Mouse (Mus musculus): ENCODE results near the gene Scarf2. TPM values are rescaled to one million over a fixed set of nuclear protein-coding genes. Genes with fewer than 3 reads are reported as not detected.

Gene Scarf2
- polyA plus RNA-seq, 1 experiment: 0.86 TPM

GRCm38 (mm10) chr16:17804982-17805381 is 7.9 kb downstream of the Scarf2 start:
- Histone ChIP-seq H3K4me3 (ENCODE audit: insufficient read depth, low read length) (0 out of 2 replicates have a peak overlapping the region, but pooled peaks have one; percentile 9), H3K4me1 (ENCODE audit: control insufficient read depth, insufficient read depth, low read length) (peaks cover 7% of the 10 kb centered on the region), H3K27ac (ENCODE audit: insufficient read depth, low read depth, low read length) (no peak overlapping the region)
- no peak for TF ChIP-seq CTCF (IDR thresholded peaks at IDR 0.05; ENCODE audit: low read depth, low read length)
- no peak for TF ChIP-seq POLR2A (IDR thresholded peaks at IDR 0.05; ENCODE audit: borderline replicate concordance, low read depth, low read length)

GRCm38 (mm10) chr16:17806581-17807191 is 9.6 kb downstream of the Scarf2 start:
- TF ChIP-seq CTCF (IDR thresholded peaks at IDR 0.05; ENCODE audit: low read depth, low read length) (no peak), POLR2A (IDR thresholded peaks at IDR 0.05; ENCODE audit: borderline replicate concordance, low read depth, low read length) (no peak)

GRCm38 (mm10) chr16:17807192-17808009 is 10.3 kb downstream of the Scarf2 start:
- Histone ChIP-seq H3K27ac (ENCODE audit: insufficient read depth, low read depth, low read length) (no peak overlapping the region), H3K4me1 (ENCODE audit: control insufficient read depth, insufficient read depth, low read length) (peaks cover 7% of the 10 kb centered on the region), H3K4me3 (ENCODE audit: insufficient read depth, low read length) (peak overlapping the region; percentile 57)
- TF ChIP-seq POLR2A (IDR thresholded peaks at IDR 0.05; ENCODE audit: borderline replicate concordance, low read depth, low read length): no peak
- no peak for TF ChIP-seq CTCF (IDR thresholded peaks at IDR 0.05; ENCODE audit: low read depth, low read length)

More at GRCm38 (mm10) chr16:17806581-17807191, 9.6 kb downstream of the Scarf2 start:
- no peak overlapping the region for H3K27ac ChIP-seq (ENCODE audit: insufficient read depth, low read depth, low read length)
- peak overlapping the region; percentile 57 for H3K4me3 ChIP-seq (ENCODE audit: insufficient read depth, low read length)
- peaks cover 7% of the 10 kb centered on the region for H3K4me1 ChIP-seq (ENCODE audit: control insufficient read depth, insufficient read depth, low read length)

GRCm38 (mm10) chr16:17809125-17809524 is 12.0 kb downstream of the Scarf2 start:
- Histone ChIP-seq H3K4me3 (ENCODE audit: insufficient read depth, low read length) (no peak overlapping the region), H3K27ac (ENCODE audit: insufficient read depth, low read depth, low read length) (no peak overlapping the region), H3K4me1 (ENCODE audit: control insufficient read depth, insufficient read depth, low read length) (peaks cover 3% of the 10 kb centered on the region)
- no peak for TF ChIP-seq POLR2A (IDR thresholded peaks at IDR 0.05; ENCODE audit: borderline replicate concordance, low read depth, low read length)
- no peak for TF ChIP-seq CTCF (IDR thresholded peaks at IDR 0.05; ENCODE audit: low read depth, low read length)

GRCm38 (mm10) chr16:17809711-17810110 is 12.6 kb downstream of the Scarf2 start:
- Histone ChIP-seq H3K27ac (ENCODE audit: insufficient read depth, low read depth, low read length) (no peak overlapping the region), H3K4me1 (ENCODE audit: control insufficient read depth, insufficient read depth, low read length) (peaks cover 3% of the 10 kb centered on the region), H3K4me3 (ENCODE audit: insufficient read depth, low read length) (no peak overlapping the region)
- TF ChIP-seq POLR2A (IDR thresholded peaks at IDR 0.05; ENCODE audit: borderline replicate concordance, low read depth, low read length) (no peak), CTCF (IDR thresholded peaks at IDR 0.05; ENCODE audit: low read depth, low read length) (no peak)

- Histone ChIP-seq H3K27ac (ENCODE audit: insufficient read depth, low read depth, low read length) (no peak overlapping the region), H3K4me3 (ENCODE audit: insufficient read depth, low read length) (no peak overlapping the region), H3K4me1 (ENCODE audit: control insufficient read depth, insufficient read depth, low read length) (no peaks in the 10 kb centered on the region)
- peak; percentile 10; the same call in 1 of the 2 replicates for TF ChIP-seq CTCF (IDR thresholded peaks at IDR 0.05; ENCODE audit: low read depth, low read length)
- no peak for TF ChIP-seq POLR2A (IDR thresholded peaks at IDR 0.05; ENCODE audit: borderline replicate concordance, low read depth, low read length)
Observed at GRCm38 (mm10) chr16:17812120-17812519, 15.0 kb downstream of the Scarf2 start.

- no peaks in the 10 kb centered on the region for H3K4me1 ChIP-seq (ENCODE audit: control insufficient read depth, insufficient read depth, low read length)
- no peak overlapping the region for H3K27ac ChIP-seq (ENCODE audit: insufficient read depth, low read depth, low read length)
- H3K4me3 ChIP-seq (ENCODE audit: insufficient read depth, low read length): no peak overlapping the region
- no peak for TF ChIP-seq POLR2A (IDR thresholded peaks at IDR 0.05; ENCODE audit: borderline replicate concordance, low read depth, low read length)
- TF ChIP-seq CTCF (IDR thresholded peaks at IDR 0.05; ENCODE audit: low read depth, low read length): no peak
Observed at GRCm38 (mm10) chr16:17813173-17813572, 16.1 kb downstream of the Scarf2 start.

- H3K4me3 ChIP-seq (ENCODE audit: insufficient read depth, low read length): peak overlapping the region; percentile 57
- H3K27ac ChIP-seq (ENCODE audit: insufficient read depth, low read depth, low read length): no peak overlapping the region
- peak; percentile 83 for TF ChIP-seq CTCF (IDR thresholded peaks at IDR 0.05; ENCODE audit: low read depth, low read length)
- TF ChIP-seq POLR2A (IDR thresholded peaks at IDR 0.05; ENCODE audit: borderline replicate concordance, low read depth, low read length): no peak
- no peaks in the 10 kb centered on the region for H3K4me1 ChIP-seq (ENCODE audit: control insufficient read depth, insufficient read depth, low read length)
Observed at GRCm38 (mm10) chr16:17815411-17816402, 18.6 kb downstream of the Scarf2 start.

GRCm38 (mm10) chr16:17816528-17816927 is 19.4 kb downstream of the Scarf2 start:
- TF ChIP-seq CTCF (IDR thresholded peaks at IDR 0.05; ENCODE audit: low read depth, low read length) (no peak), POLR2A (IDR thresholded peaks at IDR 0.05; ENCODE audit: borderline replicate concordance, low read depth, low read length) (no peak)
- no peak overlapping the region for H3K27ac ChIP-seq (ENCODE audit: insufficient read depth, low read depth, low read length)
- H3K4me3 ChIP-seq (ENCODE audit: insufficient read depth, low read length): no peak overlapping the region
- H3K4me1 ChIP-seq (ENCODE audit: control insufficient read depth, insufficient read depth, low read length): no peaks in the 10 kb centered on the region
